Mouse (Mus musculus): ENCODE results near the gene Slc48a1. TPM values are rescaled to one million over a fixed set of nuclear protein-coding genes. Genes with fewer than 3 reads are reported as not detected.

Gene Slc48a1
- polyA plus RNA-seq, 1 experiment from 2014 or later: 36.6 TPM

Other genes starting within 250 kb of the Slc48a1 start
- 42.2 and 42.6 TPM in 2 replicates for gene Rpap3, start 72.7 kb upstream of the Slc48a1 start, polyA plus RNA-seq (2016; fragmentation: Nextera tagmentation; extraction: Ambion mirVana)
- gene Endou, start 47.2 kb upstream of the Slc48a1 start, polyA plus RNA-seq (2016; fragmentation: Nextera tagmentation; extraction: Ambion mirVana): 0.10 and 0.33 TPM in 2 replicates
- gene Rapgef3, start 10.5 kb upstream of the Slc48a1 start, polyA plus RNA-seq (2016; fragmentation: Nextera tagmentation; extraction: Ambion mirVana): 6.2 and 6.3 TPM in 2 replicates
- 23.7 and 24.1 TPM in 2 replicates for gene Hdac7, start 66.0 kb downstream of the Slc48a1 start, polyA plus RNA-seq (2016; fragmentation: Nextera tagmentation; extraction: Ambion mirVana)
- gene Vdr, start 132.1 kb downstream of the Slc48a1 start, polyA plus RNA-seq (2016; fragmentation: Nextera tagmentation; extraction: Ambion mirVana): 0.59 TPM in 1 of 2 replicates, not detected in the other
- gene Tmem106c, start 185.7 kb downstream of the Slc48a1 start, polyA plus RNA-seq (2016; fragmentation: Nextera tagmentation; extraction: Ambion mirVana): 41.5 and 44.9 TPM in 2 replicates
- 112 and 122 TPM in 2 replicates for gene Col2a1, start 226.2 kb downstream of the Slc48a1 start, polyA plus RNA-seq (2016; fragmentation: Nextera tagmentation; extraction: Ambion mirVana)

All from forebrain, embryonic 12.5 days (tissue).